Mouse (Mus musculus) heart, adult 2 months (tissue): ENCODE results near the gene Insrr. TPM values are rescaled to one million over a fixed set of nuclear protein-coding genes. Genes with fewer than 3 reads are reported as not detected.

ENCODE experiments used
- DNase-seq, 2 experiments: peaks; one replicate each; pipeline ENCODE4 v3.0.0; 2021
- H3K27ac ChIP-seq: fragments of 200-600 bp; 2 replicates; pipeline ENCODE4 v1.8.1; 2022
- H3K27me3 ChIP-seq: fragments of 200-500 bp; 2 replicates; pipeline ENCODE4 v1.6.1; 2012; ENCODE audit warnings: mild to moderate bottlenecking, low read length, inconsistent platforms, mixed read lengths; ENCODE audit not compliant: control insufficient read depth, insufficient read depth
- H3K36me3 ChIP-seq: fragments of 200-500 bp; 2 replicates; pipeline ENCODE4 v1.6.1; 2012; ENCODE audit warnings: low read length, inconsistent platforms; ENCODE audit not compliant: control insufficient read depth, insufficient read depth
- H3K4me1 ChIP-seq: fragments of 200-500 bp; 2 replicates; pipeline ENCODE4 v1.6.1; 2011; ENCODE audit warnings: low read length; ENCODE audit not compliant: control insufficient read depth, insufficient read depth
- H3K4me3 ChIP-seq: fragments of 200-600 bp; 2 replicates; pipeline ENCODE4 v1.8.1; 2022
- H3K79me2 ChIP-seq: fragments of 200-500 bp; replicated peaks from 2 replicates; pipeline ENCODE4 v1.6.1; 2012; ENCODE audit warnings: mild to moderate bottlenecking, inconsistent platforms, low read length, moderate library complexity, mixed read lengths; ENCODE audit not compliant: control insufficient read depth, insufficient read depth
- H3K9ac ChIP-seq: fragments of 200-500 bp; 2 replicates; pipeline ENCODE4 v1.6.1; 2012; ENCODE audit warnings: low read depth, mild to moderate bottlenecking, control low read depth, inconsistent platforms, low read length, mixed read lengths
- CTCF ChIP-seq: fragments of 200-600 bp; IDR thresholded peaks from 2 replicates; pipeline ENCODE4 v1.8.1; 2022; ENCODE audit warnings: antibody characterized with exemption, mild to moderate bottlenecking, moderate library complexity
- EP300 ChIP-seq: fragments of 200-500 bp; IDR thresholded peaks from 2 replicates; pipeline ENCODE4 v1.6.1; 2011; ENCODE audit warnings: low read depth, low read length, control low read depth; ENCODE audit not compliant: insufficient read depth
- POLR2A ChIP-seq: fragments of 200-500 bp; IDR thresholded peaks from 2 replicates; pipeline ENCODE4 v1.6.1; 2011; ENCODE audit warnings: mild to moderate bottlenecking, low read depth, low read length, control low read depth; ENCODE audit not compliant: insufficient read depth
- WGBS: fragments of 180-500 bp; shearing (Covaris S2); methylation state at CpG from one replicate; pipeline ENCODE4 v1.1.7; 2018; 5-methylcytosine and 5-hydroxymethylcytosine counted together
- intact Hi-C: fragments of 180-260 bp; cut with DNase I; formaldehyde crosslinking; loops from one replicate; pipeline ENCODE4 v1.15.1; 2025
- long read RNA-seq: library from polyadenylated mRNA; stranded (forward); transcript quantifications from one replicate; pipeline ENCODE4 v2.0.0, GENCODE M21; 2021
- polyA plus RNA-seq: library from polyadenylated mRNA; depleted of rRNA; stranded (reverse); fragments of >200 nt; gene quantifications from 2 replicates; pipeline ENCODE4 v1.2.3, GENCODE M21; 2012; rRNA removed
- total RNA-seq, 2 experiments: library from RNA; stranded (reverse); gene quantifications; 2 replicates each; pipeline ENCODE4 v1.2.3; 2021

Insrr gene
- total RNA-seq (under 1 TPM in 1 of 2 experiments, not detected in 1; 0.05 TPM), polyA plus RNA-seq (0.04 TPM in 1 of 2 replicates, not detected in the other)
- long read RNA-seq = 0 reads

GRCm38 (mm10) chr3:87796736-87797334 lies at the start of gene Insrr:
Insrr (plus strand) TSS chr3:87796951.
- no peaks in the 10 kb centered on the region for H3K36me3 ChIP-seq
- no peak within 1 kb of the TSS for H3K9ac ChIP-seq
- TF ChIP-seq EP300 = no peak
- TF ChIP-seq POLR2A = no peak
- TF ChIP-seq CTCF = no peak
- peaks cover 1% of the 10 kb centered on the region; the same call in 1 of the 2 replicates for H3K4me1 ChIP-seq
- WGBS = 3% methylated on average over 29 of the region's 29 CpGs
- intact Hi-C loops = no loop called here
- peaks cover 17% of the 10 kb centered on the region for H3K27me3 ChIP-seq
- H3K4me3 ChIP-seq = peak within 1 kb of the TSS; percentile 20; the same call in 1 of the 2 replicates
- H3K27ac ChIP-seq = no peak within 1 kb of the TSS
- H3K79me2 ChIP-seq = no peaks in the 10 kb centered on the region
- DNase-seq = peak; percentile 50 to 55

GRCm38 (mm10) chr3:87748431-87748830 lies 48.3 kb upstream of the Insrr start, which contains the start of gene Lrrc71:
Lrrc71 (minus strand) TSS chr3:87748625.
- Histone ChIP-seq H3K4me1 (no peaks in the 10 kb centered on the region), H3K27ac (no peak within 1 kb of the TSS), H3K9ac (no peak within 1 kb of the TSS), H3K27me3 (no peaks in the 10 kb centered on the region), H3K36me3 (no peaks in the 10 kb centered on the region), H3K79me2 (no peaks in the 10 kb centered on the region), H3K4me3 (no peak within 1 kb of the TSS)
- 52% methylated on average over 13 of the region's 13 CpGs for WGBS
- no peak for DNase-seq
- intact Hi-C loops = loop anchor here (2.0 kb wide), 1 partner anchor 20 kb away; no protein-coding TSS in a partner anchor
- TF ChIP-seq CTCF (no peak), POLR2A (no peak), EP300 (no peak)

GRCm38 (mm10) chr3:87749036-87749435 lies 47.7 kb upstream of the Insrr start:
- no peaks in the 10 kb centered on the region for H3K4me1 ChIP-seq
- H3K36me3 ChIP-seq = no peaks in the 10 kb centered on the region
- no peak overlapping the region for H3K4me3 ChIP-seq
- DNase-seq = peak; percentile 59 to 72
- TF ChIP-seq POLR2A (no peak), EP300 (0 out of 2 replicates have a peak, but pooled peaks have one; percentile 35), CTCF (peak; percentile 84)
- H3K27ac ChIP-seq = no peak overlapping the region
- no peak overlapping the region for H3K9ac ChIP-seq
- H3K27me3 ChIP-seq = no peaks in the 10 kb centered on the region
- 13% methylated on average over 5 of the region's 5 CpGs for WGBS
- H3K79me2 ChIP-seq = no peaks in the 10 kb centered on the region
- intact Hi-C loops = loop anchor here (2.0 kb wide), 1 partner anchor 20 kb away; no protein-coding TSS in a partner anchor

GRCm38 (mm10) chr3:87749977-87750376 lies 46.8 kb upstream of the Insrr start:
- intact Hi-C loops = loop anchor here (2.0 kb wide), 1 partner anchor 19 kb away; no protein-coding TSS in a partner anchor
- 91% methylated on average over 12 of the region's 12 CpGs for WGBS
- TF ChIP-seq POLR2A = no peak

GRCm38 (mm10) chr3:87752567-87752966 lies 44.2 kb upstream of the Insrr start:
- TF ChIP-seq EP300 (no peak), POLR2A (no peak)
- no peaks in the 10 kb centered on the region for H3K4me1 ChIP-seq
- WGBS = 91% methylated on average over 3 of the region's 3 CpGs
- no peak overlapping the region for H3K27ac ChIP-seq
- intact Hi-C loops = no loop called here
- no peak for DNase-seq
- H3K79me2 ChIP-seq = no peaks in the 10 kb centered on the region
- H3K9ac ChIP-seq = no peak overlapping the region
- no peaks in the 10 kb centered on the region for H3K27me3 ChIP-seq
- no peaks in the 10 kb centered on the region for H3K36me3 ChIP-seq
- no peak overlapping the region for H3K4me3 ChIP-seq

More at GRCm38 (mm10) chr3:87749977-87750376, 46.8 kb upstream of the Insrr start:
- Histone ChIP-seq H3K36me3 (no peaks in the 10 kb centered on the region), H3K4me3 (no peak overlapping the region), H3K4me1 (no peaks in the 10 kb centered on the region), H3K9ac (no peak overlapping the region), H3K27me3 (no peaks in the 10 kb centered on the region), H3K27ac (no peak overlapping the region), H3K79me2 (no peaks in the 10 kb centered on the region)
- DNase-seq = no peak

GRCm38 (mm10) chr3:87753829-87754228 lies 42.9 kb upstream of the Insrr start:
- no peak overlapping the region for H3K27ac ChIP-seq
- H3K4me1 ChIP-seq = no peaks in the 10 kb centered on the region
- no peaks in the 10 kb centered on the region for H3K79me2 ChIP-seq
- no peak overlapping the region for H3K9ac ChIP-seq
- intact Hi-C loops = no loop called here
- no peaks in the 10 kb centered on the region for H3K27me3 ChIP-seq
- no peaks in the 10 kb centered on the region for H3K36me3 ChIP-seq
- 88% methylated on average over 13 of the region's 13 CpGs for WGBS
- no peak for DNase-seq
- TF ChIP-seq CTCF = no peak
- no peak for TF ChIP-seq POLR2A
- no peak for TF ChIP-seq EP300
- H3K4me3 ChIP-seq = no peak overlapping the region
